Mouse (Mus musculus): ENCODE data around the gene Cdc20b. TPM values are rescaled to one million over a fixed set of nuclear protein-coding genes. Genes with fewer than 3 reads are reported as not detected.

The Cdc20b gene
- polyA plus RNA-seq, 1 experiment from 2014 or later: 0.63 TPM

DNA sequence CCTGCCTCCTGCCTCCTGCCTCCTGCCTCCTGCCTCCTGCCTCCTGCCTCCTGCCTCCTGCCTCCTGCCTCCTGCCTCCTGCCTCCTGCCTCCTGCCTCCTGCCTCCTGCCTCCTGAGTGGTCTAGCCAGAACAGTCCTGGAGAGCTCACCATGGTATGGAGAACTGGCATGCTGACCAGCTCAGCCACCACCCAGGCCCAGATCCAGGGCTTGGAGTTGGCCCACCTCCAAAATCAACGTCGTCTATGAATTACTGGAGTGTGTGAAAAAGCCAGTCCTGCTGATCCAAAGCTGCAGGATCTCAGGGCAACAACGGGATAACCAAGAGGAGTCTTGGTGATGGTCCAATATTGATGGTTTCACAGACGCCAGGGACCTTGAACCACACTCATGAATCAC lies 84.1 kb downstream of the Cdc20b start:
- Histone ChIP-seq H3K4me3 (no peak overlapping the region), H3K4me1 (no peaks in the 10 kb centered on the region), H3K27ac (no peak overlapping the region), H3K9me3 (replicated peaks) (no peaks in the 10 kb centered on the region), H3K4me2 (no peak overlapping the region), H3K9ac (no peak overlapping the region), H3K36me3 (ENCODE audit: poor library complexity, severe bottlenecking) (no peaks in the 10 kb centered on the region), H3K27me3 (no peaks in the 10 kb centered on the region)
- WGBS: 64% methylated on average over 4 of the region's 4 CpGs
- no peak for ATAC-seq

DNA sequence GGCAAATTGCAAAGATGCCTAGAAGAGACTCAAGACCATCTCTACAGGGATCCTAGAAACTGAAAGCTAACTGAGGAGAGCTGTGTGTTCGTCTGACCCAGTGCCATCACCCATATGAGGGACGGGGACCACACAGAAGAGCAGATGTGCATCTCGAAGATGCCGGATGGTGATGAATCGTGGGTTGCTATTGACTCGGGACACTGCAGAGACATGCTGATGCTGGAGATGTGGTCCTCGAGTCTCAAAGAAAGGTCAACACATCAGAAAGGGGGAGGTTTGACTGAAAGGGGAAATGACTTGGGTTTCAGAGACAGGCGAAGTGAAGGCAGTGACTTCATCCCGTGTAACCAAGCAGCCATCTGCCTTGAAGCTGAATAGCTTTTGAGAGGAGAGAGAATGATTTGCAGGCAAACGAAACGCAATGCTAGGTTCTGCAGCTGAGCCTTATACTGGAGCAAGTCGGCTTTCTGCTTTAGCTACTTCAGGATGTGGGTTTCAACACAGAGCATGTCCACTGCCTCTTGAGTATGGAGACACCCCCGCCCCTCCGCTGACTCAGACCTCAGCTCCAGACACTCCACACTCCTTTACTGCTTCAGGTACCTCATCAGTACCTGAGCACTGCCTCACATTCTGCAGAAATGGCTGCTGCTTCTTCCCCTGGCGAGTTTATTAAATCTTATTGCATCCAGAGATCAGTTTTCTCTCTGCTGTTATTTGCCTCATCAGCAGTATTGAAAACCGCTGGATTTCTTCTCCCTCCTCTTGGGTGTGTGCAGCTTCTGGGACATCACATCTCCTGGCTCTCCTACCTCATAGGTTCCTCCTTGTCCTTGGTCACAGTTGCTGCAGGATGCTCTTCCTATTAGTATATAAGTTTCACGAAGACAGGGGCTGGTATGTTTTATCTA lies 85.7 kb downstream of the Cdc20b start:
- no peak overlapping the region for H3K9ac ChIP-seq
- ATAC-seq: no peak
- H3K27ac ChIP-seq: no peak overlapping the region
- H3K36me3 ChIP-seq (ENCODE audit: poor library complexity, severe bottlenecking): no peaks in the 10 kb centered on the region
- H3K4me3 ChIP-seq: no peak overlapping the region
- no peaks in the 10 kb centered on the region for H3K9me3 ChIP-seq (replicated peaks)
- H3K27me3 ChIP-seq: no peaks in the 10 kb centered on the region
- H3K4me2 ChIP-seq: no peak overlapping the region
- no peaks in the 10 kb centered on the region for H3K4me1 ChIP-seq
- WGBS: 92% methylated on average over 17 of the region's 17 CpGs

DNA sequence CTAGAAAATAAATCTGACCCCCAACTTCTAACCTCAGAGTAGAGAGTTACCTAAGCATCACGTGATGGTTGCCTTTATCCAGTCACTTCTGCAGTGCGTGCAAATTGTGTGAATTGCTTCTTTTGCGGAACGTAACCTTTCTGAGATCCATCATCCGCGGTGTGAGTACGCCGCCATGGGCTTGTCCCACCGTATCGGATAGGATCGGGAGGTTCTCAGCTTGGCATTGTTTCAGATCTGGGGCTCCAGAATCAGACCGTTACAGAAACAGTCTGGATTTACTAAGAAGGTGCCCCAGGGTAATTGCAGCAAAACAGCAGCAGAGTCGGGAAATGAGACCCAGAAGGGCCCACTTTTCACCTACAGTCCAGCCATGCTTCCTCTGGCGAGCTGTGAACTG lies 86.4 kb downstream of the Cdc20b start:
- no peaks in the 10 kb centered on the region for H3K36me3 ChIP-seq (ENCODE audit: poor library complexity, severe bottlenecking)
- no peaks in the 10 kb centered on the region for H3K4me1 ChIP-seq
- H3K9me3 ChIP-seq (replicated peaks): no peaks in the 10 kb centered on the region
- H3K27ac ChIP-seq: no peak overlapping the region
- H3K4me2 ChIP-seq: no peak overlapping the region
- ATAC-seq: no peak
- H3K27me3 ChIP-seq: no peaks in the 10 kb centered on the region
- WGBS: 91% methylated on average over 14 of the region's 14 CpGs
- H3K4me3 ChIP-seq: no peak overlapping the region
- no peak overlapping the region for H3K9ac ChIP-seq

DNA sequence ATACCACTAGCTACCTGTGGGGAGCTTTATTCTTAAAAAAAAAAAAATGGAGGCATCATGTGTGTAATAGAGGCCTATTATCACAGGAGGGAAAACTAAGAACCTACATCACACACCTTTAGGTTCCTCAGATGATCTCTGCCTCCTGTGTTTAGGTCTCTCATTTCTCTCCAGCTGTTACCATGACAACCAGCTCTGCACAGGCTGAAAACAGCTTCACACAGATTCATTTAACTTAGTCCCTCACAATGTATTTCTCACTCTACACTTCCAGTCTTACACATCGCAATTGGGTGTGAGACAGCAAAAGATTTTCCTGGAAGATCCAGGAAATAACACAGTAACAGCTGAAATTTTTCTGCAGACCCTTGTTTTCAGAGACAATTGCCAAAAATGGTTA lies 95.1 kb downstream of the Cdc20b start:
- H3K4me1 ChIP-seq: no peaks in the 10 kb centered on the region
- WGBS: 82% methylated on average over 1 of the region's 1 CpGs
- H3K9ac ChIP-seq: no peak overlapping the region
- H3K9me3 ChIP-seq (replicated peaks): no peaks in the 10 kb centered on the region
- H3K27me3 ChIP-seq: no peaks in the 10 kb centered on the region
- H3K27ac ChIP-seq: no peak overlapping the region
- H3K4me2 ChIP-seq: no peak overlapping the region
- H3K4me3 ChIP-seq: no peak overlapping the region
- ATAC-seq: peak; percentile 78
- H3K36me3 ChIP-seq (ENCODE audit: poor library complexity, severe bottlenecking): no peaks in the 10 kb centered on the region

- Histone ChIP-seq H3K27ac (no peak overlapping the region), H3K27me3 (no peaks in the 10 kb centered on the region), H3K4me3 (no peak overlapping the region), H3K9ac (no peak overlapping the region), H3K4me1 (no peaks in the 10 kb centered on the region), H3K36me3 (ENCODE audit: poor library complexity, severe bottlenecking) (no peaks in the 10 kb centered on the region), H3K4me2 (no peak overlapping the region), H3K9me3 (replicated peaks) (no peaks in the 10 kb centered on the region)
- 89% methylated on average over 1 of the region's 1 CpGs for WGBS
- ATAC-seq: no peak
Observed at GRCm38 (mm10) chr13:113139597-113139996, 104.7 kb downstream of the Cdc20b start.

MicroRNAs encoded within 50 kb of the gene (microRNA counts, 519-probe panel; counts per million panel counts)
- microRNA mmu-miR-449a: 4,630 counts per million, percentile 86 among the panel's probes with 10 or more counts
- microRNA mmu-miR-449b: 177 counts per million, percentile 53 among the panel's probes with 10 or more counts
- microRNA mmu-miR-449c: 177 counts per million, percentile 53 among the panel's probes with 10 or more counts

Small RNA genes lying within 50 kb of the gene (microRNA-seq; reads per million reads assigned to microRNA genes)
- 5,616 reads per million, percentile 90 among the genes with 10 or more reads in this experiment for gene Mir449a
- gene Mir449b: 9.1 reads per million, percentile 22 among the genes with 10 or more reads in this experiment
- 5.9 reads per million, percentile 17 among the genes with 10 or more reads in this experiment for gene Mir449c

Other genes starting within 250 kb of the Cdc20b start
- 20.6 and 27.0 TPM in 2 replicates for gene Plpp1, start 234.3 kb upstream of the Cdc20b start, polyA plus RNA-seq (2015; fragmentation: Nextera tagmentation; extraction: Ambion mirVana)
- gene Mtrex, start 107.7 kb upstream of the Cdc20b start, polyA plus RNA-seq (2015; fragmentation: Nextera tagmentation; extraction: Ambion mirVana): 72.0 and 76.7 TPM in 2 replicates
- gene Dhx29, start 107.7 kb upstream of the Cdc20b start, polyA plus RNA-seq (2015; fragmentation: Nextera tagmentation; extraction: Ambion mirVana): 29.8 and 30.8 TPM in 2 replicates
- 1.9 and 4.4 TPM in 2 replicates for gene Ccno, start 47.3 kb upstream of the Cdc20b start, polyA plus RNA-seq (2015; fragmentation: Nextera tagmentation; extraction: Ambion mirVana)
- gene Mcidas, start 41.3 kb upstream of the Cdc20b start, polyA plus RNA-seq (2015; fragmentation: Nextera tagmentation; extraction: Ambion mirVana): 1.4 and 2.4 TPM in 2 replicates
- 62.8 and 63.5 TPM in 2 replicates for gene Gpx8, start 11.3 kb downstream of the Cdc20b start, polyA plus RNA-seq (2015; fragmentation: Nextera tagmentation; extraction: Ambion mirVana)
- not detected in 2 replicates for gene Gzma, start 65.9 kb downstream of the Cdc20b start, polyA plus RNA-seq (2015; fragmentation: Nextera tagmentation; extraction: Ambion mirVana)
- gene Esm1, start 174.5 kb downstream of the Cdc20b start, polyA plus RNA-seq (2015; fragmentation: Nextera tagmentation; extraction: Ambion mirVana): 0.64 and 1.7 TPM in 2 replicates
- not detected in 2 replicates for gene Gzmk, start 190.8 kb downstream of the Cdc20b start, polyA plus RNA-seq (2015; fragmentation: Nextera tagmentation; extraction: Ambion mirVana)